8 mouse cellular contexts compared by ENCODE assay signal in the genomic region with DNA sequence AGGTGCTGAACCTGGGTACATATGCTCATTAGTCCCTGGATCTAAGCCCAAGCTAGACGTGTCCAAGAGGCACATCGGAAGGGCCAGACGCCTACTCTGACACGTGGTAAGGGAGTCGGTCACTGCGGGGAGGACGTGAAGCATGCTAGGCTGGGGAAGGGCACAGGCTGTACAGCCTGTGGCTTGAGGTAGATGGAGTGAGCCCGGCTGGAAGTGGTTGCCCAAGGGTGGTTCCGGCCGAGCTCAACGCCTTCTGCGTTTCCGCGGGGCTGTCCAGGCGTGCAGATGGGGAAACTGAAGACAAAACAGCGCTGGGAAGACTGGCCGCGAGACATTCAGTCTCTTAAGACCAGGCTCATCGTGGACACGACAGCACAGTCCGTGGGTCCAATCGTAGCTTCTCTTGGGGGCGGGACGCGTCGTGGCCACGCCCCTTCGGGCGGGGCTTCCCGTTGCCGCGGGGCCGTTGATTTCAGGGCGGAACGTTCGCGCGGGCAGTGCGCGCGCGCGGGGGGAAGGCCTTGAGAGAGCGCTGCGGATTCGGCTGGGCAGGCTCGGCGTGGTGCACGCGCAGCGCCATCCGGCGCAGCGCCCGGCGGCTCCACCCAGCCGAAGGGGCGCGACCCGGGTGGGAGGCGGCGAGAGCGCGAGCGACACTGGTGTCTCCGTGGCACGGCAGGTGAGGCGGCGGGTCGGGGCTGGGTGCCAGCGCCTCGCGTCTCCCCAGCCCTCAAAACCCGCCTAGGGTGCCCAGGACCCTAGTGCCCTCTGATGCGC. TPM values are rescaled to one million over a fixed set of nuclear protein-coding genes. Genes with fewer than 3 reads are reported as not detected.
DNase-seq lines count a peak whose midpoint lies in the region; ATAC-seq and TF ChIP-seq lines count a peak whose summit lies in the region.

No protein-coding gene starts in this region.

- peak overlapping the region; percentile 89 for H3K4me2 ChIP-seq in forebrain, embryonic 14.5 days (ENCODE audit: low read length)

- H3K36me3 ChIP-seq in ES-Bruce4 (ENCODE audit: control insufficient read depth, insufficient read depth, low read length, poor library complexity, severe bottlenecking), result no peaks in the 10 kb centered on the region
- no peaks in the 10 kb centered on the region for H3K36me3 ChIP-seq in forebrain, embryonic 14.5 days (ENCODE audit: control insufficient read depth, insufficient read depth, low read length)

- peak overlapping the region; percentile 80 for H3K4me3 ChIP-seq in ES-Bruce4 (ENCODE audit: low read depth, low read length)
- H3K4me3 ChIP-seq in forebrain, embryonic 14.5 days (ENCODE audit: low read depth, low read length), result peak overlapping the region; percentile 62
- H3K4me3 ChIP-seq in lung, adult 2 months (replicated peaks; ENCODE audit: extremely low read depth, low read depth, low read length), result peak overlapping the region; percentile 84

- no peaks in the 10 kb centered on the region for H3K4me1 ChIP-seq in ES-Bruce4 (ENCODE audit: control insufficient read depth, insufficient read depth, low read length)
- H3K4me1 ChIP-seq in forebrain, embryonic 14.5 days (ENCODE audit: control insufficient read depth, insufficient read depth, low read length), result peaks cover 10% of the 10 kb centered on the region
- H3K4me1 ChIP-seq in lung, adult 2 months (ENCODE audit: control insufficient read depth, insufficient read depth, low read length), result peaks cover 2% of the 10 kb centered on the region

- ATAC-seq in cerebellum, adult (ENCODE audit: insufficient number of reproducible peaks, low FRiP score, low TSS enrichment), result peak; percentile 92
- ATAC-seq in forebrain, embryonic 14.5 days, result peak; percentile 95
- peak; percentile 82 for ATAC-seq in neutrophil, adult 5-6 weeks (ENCODE audit: extremely low read depth, insufficient number of reproducible peaks, low FRiP score, poor library complexity, severe bottlenecking)

- no peaks in the 10 kb centered on the region for H3K9me3 ChIP-seq in ES-Bruce4 (replicated peaks; ENCODE audit: control insufficient read depth, insufficient read depth, low read length, poor library complexity, severe bottlenecking)
- no peaks in the 10 kb centered on the region for H3K9me3 ChIP-seq in forebrain, embryonic 14.5 days (replicated peaks; ENCODE audit: control insufficient read depth, low read length)

- TF ChIP-seq POLR2A in ES-Bruce4 (IDR thresholded peaks at IDR 0.05; ENCODE audit: insufficient read depth, low read length), result no peak
- TF ChIP-seq POLR2A in lung, adult 2 months (IDR thresholded peaks at IDR 0.05; ENCODE audit: borderline replicate concordance, extremely low read depth, low read depth, low read length), result peak; percentile 46; the same call in 1 of the 2 replicates

- no peak for TF ChIP-seq EP300 in ES-Bruce4 (IDR thresholded peaks at IDR 0.05; ENCODE audit: insufficient read depth, low read depth, low read length)

- intact Hi-C loops in heart, postnatal 25 days (cut with DNase I), result loop anchor here (5.0 kb wide), 1 partner anchor 49 kb away; the partner anchor contains the start of gene 5031439G07Rik

- H3K27me3 ChIP-seq in ES-Bruce4 (ENCODE audit: control insufficient read depth, insufficient read depth, low read length, poor library complexity, severe bottlenecking), result no peaks in the 10 kb centered on the region
- 0 out of 2 replicates have a peak, but pooled peaks cover 4% of the 10 kb centered on the region for H3K27me3 ChIP-seq in forebrain, embryonic 14.5 days (replicated peaks; ENCODE audit: control insufficient read depth, insufficient read depth, low read length)

- peak; percentile 97 for DNase-seq in forebrain, embryonic 14.5 days (ENCODE audit: low spot score)
- DNase-seq in heart, postnatal 25 days (ENCODE audit: low spot score), result peak; percentile 96
- DNase-seq in layer of hippocampus, adult 18-20 months (ENCODE audit: low spot score in 2 of 2), result peak; percentile 94 to 98
- DNase-seq in lung, adult 2 months, result peak; percentile 98
- peak; percentile 92 for DNase-seq in thymus, adult 18-20 months

- H3K27ac ChIP-seq in ES-Bruce4 (ENCODE audit: insufficient read depth, low read length), result 0 out of 2 replicates have a peak overlapping the region, but pooled peaks have one; percentile 2
- H3K27ac ChIP-seq in forebrain, embryonic 14.5 days (ENCODE audit: low read depth, low read length), result peak overlapping the region; percentile 27; the same call in 1 of the 2 replicates

- WGBS in forebrain, embryonic 14.5 days, result under 1% methylated on average over 73 of the region's 75 CpGs
- WGBS in lung, adult 2 months, result under 1% methylated on average over 69 of the region's 75 CpGs

- peak overlapping the region; percentile 69 for H3K9ac ChIP-seq in ES-Bruce4 (ENCODE audit: low read depth, poor library complexity, severe bottlenecking)
- H3K9ac ChIP-seq in forebrain, embryonic 14.5 days (ENCODE audit: low read length), result peak overlapping the region; percentile 82

- no peak for TF ChIP-seq CTCF in ES-Bruce4 (IDR thresholded peaks at IDR 0.05; ENCODE audit: low read depth, low read length)
- no peak for TF ChIP-seq CTCF in lung, adult 2 months (IDR thresholded peaks at IDR 0.05; ENCODE audit: insufficient read depth, low read length)

RNA-seq across cellular contexts. Expression of gene Fam118a, which starts 8.0 kb away (rescaled TPM):
- polyA plus RNA-seq in ES-Bruce4 (2011; ENCODE audit: insufficient read depth, insufficient read length, low read depth, missing spikeins), result 32.3 and 32.4 TPM in 2 replicates
- polyA plus RNA-seq in forebrain, embryonic 14.5 days (2014; fragmentation: Nextera tagmentation; extraction: Ambion mirVana), result 29.2 and 29.4 TPM in 2 replicates
- 1 to 10 TPM; 5.8 to 6.4 TPM for total RNA-seq in heart, postnatal 25 days (2021)
- 10 to 100 TPM; 29.9 to 35.2 TPM for total RNA-seq in layer of hippocampus, adult 18-20 months (2021)
- 6.7 and 7.0 TPM in 2 replicates for polyA plus RNA-seq in lung, adult 2 months (2012; rRNA removed)
- 9.4 and 13.8 TPM in 2 replicates for total RNA-seq in neutrophil, adult 5-6 weeks (2017)

RNA-seq across cellular contexts. Expression of gene Upk3a, which starts 19.8 kb away (rescaled TPM):
- polyA plus RNA-seq in ES-Bruce4 (2011; ENCODE audit: insufficient read depth, insufficient read length, low read depth, missing spikeins), result not detected in 2 replicates
- polyA plus RNA-seq in forebrain, embryonic 14.5 days (2014; fragmentation: Nextera tagmentation; extraction: Ambion mirVana), result 1.1 and 1.3 TPM in 2 replicates
- total RNA-seq in heart, postnatal 25 days (2021), result not detected
- under 1 TPM in 1 of 2 experiments, not detected in 1; 0.40 TPM for total RNA-seq in layer of hippocampus, adult 18-20 months (2021)
- 2.0 and 3.0 TPM in 2 replicates for polyA plus RNA-seq in lung, adult 2 months (2012; rRNA removed)
- not detected in 2 replicates for total RNA-seq in neutrophil, adult 5-6 weeks (2017)

RNA-seq across cellular contexts. Expression of gene 5031439G07Rik, which starts 48.4 kb away (rescaled TPM):
- polyA plus RNA-seq in ES-Bruce4 (2011; ENCODE audit: insufficient read depth, insufficient read length, low read depth, missing spikeins), result 20.8 and 26.5 TPM in 2 replicates
- 14.1 and 16.1 TPM in 2 replicates for polyA plus RNA-seq in forebrain, embryonic 14.5 days (2014; fragmentation: Nextera tagmentation; extraction: Ambion mirVana)
- total RNA-seq in heart, postnatal 25 days (2021), result 10 to 100 TPM; 20.5 to 21.3 TPM
- 100 to 1,000 TPM in 1 of 2 experiments, 10 to 100 TPM in 1; 97.0 to 102 TPM for total RNA-seq in layer of hippocampus, adult 18-20 months (2021)
- polyA plus RNA-seq in lung, adult 2 months (2012; rRNA removed), result 17.1 and 23.2 TPM in 2 replicates
- 71.5 and 73.4 TPM in 2 replicates for total RNA-seq in neutrophil, adult 5-6 weeks (2017)

Comparison
In these comparisons a context has a peak if more than half of its experiments do, and no peak if none do; other contexts are left out.
1. Peak in every context shown above with its lines: DNase-seq, ATAC-seq, H3K4me3 ChIP-seq and H3K27ac ChIP-seq.